Mouse (Mus musculus) fat pad, adult 2 months (tissue): Measurements from ENCODE around the gene Olfr560.

Source experiments
- DNase-seq: peaks from one replicate; pipeline ENCODE4 v3.0.0-alpha.2; 2011; ENCODE audit warnings: low read depth, low spot score; ENCODE audit errors: extremely low read depth

The Olfr560 gene

DNA sequence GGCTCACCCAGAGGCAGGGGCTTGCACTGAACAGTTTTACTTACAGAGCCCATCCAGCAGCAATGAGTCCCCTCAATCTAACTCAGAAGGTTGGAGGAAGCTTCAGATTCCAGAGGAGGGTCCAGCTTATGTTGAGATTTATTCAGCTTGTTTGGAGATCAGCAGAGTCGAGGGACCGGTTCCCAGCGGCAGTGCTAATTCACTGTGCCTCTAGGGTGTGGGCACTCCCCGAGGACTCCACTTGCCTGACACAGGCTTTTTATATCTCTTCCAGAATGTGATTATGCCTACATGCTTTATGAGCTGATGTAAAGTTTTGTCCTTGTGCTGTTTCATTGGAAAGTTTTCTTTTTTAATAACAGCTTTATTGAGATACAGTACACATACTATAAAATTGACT lies at the start of gene Olfr560, which contains the start of gene Olfr78:
TSS of gene Olfr560 (minus strand) at position 101 of the 400 bp plus-strand sequence.
TSS of gene Olfr78 (minus strand) at position 206 of the 400 bp plus-strand sequence.
- DNase-seq: no peak

DNA sequence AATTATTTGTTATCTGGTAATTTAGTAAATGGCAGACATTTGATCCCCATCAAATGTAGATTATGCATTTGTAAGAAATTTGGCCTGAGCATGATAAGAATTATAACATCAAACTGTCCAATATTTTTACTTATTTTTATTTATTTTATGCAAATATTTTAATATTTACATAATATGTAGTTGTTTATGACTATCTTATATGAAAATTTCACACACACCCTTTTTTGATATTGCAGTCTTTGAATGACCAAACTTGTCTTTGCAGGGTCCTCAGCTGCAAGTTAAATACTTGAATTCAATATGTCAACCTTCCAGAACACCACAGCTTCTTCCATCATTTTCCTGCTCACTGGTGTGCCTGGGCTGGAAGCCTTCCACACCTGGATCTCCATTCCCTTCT lies 44.0 kb upstream of the Olfr560 start, which contains the start of gene Olfr564:
TSS of gene Olfr564 (plus strand) at position 301 of the 400 bp plus-strand sequence.
- DNase-seq: no peak

DNA sequence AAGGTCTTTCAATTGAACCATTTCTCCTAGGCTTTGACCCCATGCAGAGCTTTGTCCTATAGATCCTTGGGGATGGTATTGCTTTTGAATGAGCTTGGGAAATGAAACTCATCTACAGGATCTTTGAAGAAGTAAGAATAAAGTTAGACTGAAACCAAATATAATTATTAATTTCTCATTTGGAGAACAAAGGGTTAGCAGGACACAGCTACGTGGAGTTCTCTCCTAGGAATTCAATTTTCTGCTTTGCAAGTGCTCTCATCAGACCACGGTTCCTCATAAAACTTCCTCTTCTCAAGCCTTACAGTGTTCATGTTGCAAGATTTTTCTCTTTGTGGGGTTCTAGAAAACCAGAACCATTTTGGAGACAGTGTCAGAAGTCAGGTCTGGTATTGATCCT lies 11.8 kb upstream of the Olfr560 start, which contains the start of gene Olfr561:
TSS of gene Olfr561 (plus strand) at position 301 of the 400 bp plus-strand sequence.
- DNase-seq: no peak

DNA sequence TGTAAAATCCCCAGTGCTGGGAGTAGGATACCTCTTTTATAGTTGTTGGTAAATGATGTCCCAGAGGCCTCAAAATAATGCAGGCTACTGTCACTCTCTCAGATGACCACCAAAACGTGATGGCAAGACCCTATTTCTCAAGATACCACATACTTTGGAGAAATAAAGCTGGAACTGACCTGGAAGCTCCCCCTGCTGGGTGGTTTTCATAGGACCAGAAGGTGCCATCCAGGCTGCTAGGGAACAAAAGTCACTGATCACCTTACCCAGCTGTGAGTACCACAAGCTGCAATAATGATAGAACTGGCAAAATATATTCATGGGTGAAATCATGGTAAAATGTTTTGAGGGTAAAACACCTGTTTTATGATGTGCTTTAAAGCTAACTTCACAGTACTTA lies 7.1 kb downstream of the Olfr560 start:
- no peak for DNase-seq

DNA sequence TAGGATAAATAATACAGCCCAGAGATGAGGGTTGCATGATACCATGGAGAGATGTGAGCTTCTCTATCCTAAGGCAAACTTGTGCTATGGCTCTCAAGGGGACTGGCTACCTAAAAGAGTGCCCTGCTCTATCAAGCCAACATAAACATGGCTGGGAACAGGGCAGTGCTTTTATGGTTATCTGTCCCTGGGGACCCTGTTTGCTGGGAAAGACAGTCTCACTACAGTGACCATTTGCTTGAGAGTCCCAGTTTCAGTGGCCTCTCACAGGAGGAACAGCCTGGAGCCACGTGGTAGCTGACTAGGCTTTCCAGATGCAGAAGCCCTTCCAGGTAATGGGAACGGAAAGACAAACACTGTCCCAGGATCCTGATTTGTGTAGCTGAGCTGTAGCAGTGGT lies 21.5 kb downstream of the Olfr560 start:
- no peak for DNase-seq

DNA sequence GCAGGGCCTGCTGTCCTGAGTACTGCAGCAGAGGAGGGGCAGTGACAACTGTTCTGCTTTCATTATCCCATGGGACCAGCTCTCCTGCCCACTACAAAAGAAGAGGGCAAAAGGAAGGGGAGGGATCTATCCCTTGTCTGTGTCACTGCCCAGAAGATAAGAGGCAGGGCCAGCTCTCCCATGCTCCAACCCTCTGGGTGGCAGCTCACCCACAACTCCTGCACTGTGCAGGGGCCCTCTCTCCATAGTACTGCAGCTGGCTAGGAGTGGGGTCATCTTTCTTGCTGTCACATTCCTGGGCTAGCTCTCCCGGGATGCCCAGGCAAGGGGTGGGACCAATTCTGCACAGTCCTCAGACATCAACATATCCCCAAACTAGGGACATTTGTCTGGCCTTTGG lies 25.4 kb downstream of the Olfr560 start:
- DNase-seq: no peak

DNA sequence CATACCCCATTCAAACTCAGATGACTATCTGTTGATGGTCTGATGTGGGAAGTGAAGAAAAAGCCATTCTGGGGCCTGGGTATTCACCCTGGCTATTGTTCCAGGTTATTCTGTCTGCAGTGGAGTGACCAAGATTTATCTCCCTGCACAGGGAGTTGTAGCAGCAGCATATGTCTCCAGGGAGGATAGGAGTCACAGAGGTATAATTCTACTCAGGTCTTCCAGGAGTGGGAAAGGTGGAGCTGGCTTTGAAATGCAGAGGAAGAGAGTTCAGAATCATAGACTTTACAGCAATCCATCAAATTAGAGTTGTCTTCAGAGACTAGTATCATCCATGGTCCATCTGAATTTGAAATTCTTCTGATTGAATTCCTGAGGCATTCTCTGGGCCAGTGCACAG lies 31.8 kb downstream of the Olfr560 start, which contains the start of gene Olfr559:
TSS of gene Olfr559 (minus strand) at position 101 of the 400 bp plus-strand sequence.
- no peak for DNase-seq

DNA sequence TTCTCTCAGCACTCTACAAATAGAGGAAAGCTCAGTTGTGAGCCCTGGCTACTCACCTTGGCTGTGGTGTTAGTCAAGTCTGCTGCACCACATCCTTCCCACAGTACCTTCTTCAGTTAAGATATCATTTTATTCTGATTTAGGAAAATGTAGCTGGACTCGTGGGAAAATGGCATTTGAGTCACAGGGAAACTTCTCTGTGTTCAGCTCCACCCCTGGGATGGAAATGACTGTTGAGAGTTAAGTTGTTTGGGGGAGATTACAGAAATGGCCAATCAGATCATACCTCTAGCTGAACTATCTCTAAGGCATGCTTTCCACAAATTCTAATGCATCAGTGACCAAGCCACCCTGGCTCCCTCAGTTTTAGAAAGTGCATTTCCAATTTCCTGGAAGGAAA lies 40.2 kb downstream of the Olfr560 start, which contains the start of gene Olfr33:
TSS of gene Olfr33 (minus strand) at position 101 of the 400 bp plus-strand sequence.
- no peak for DNase-seq

DNA sequence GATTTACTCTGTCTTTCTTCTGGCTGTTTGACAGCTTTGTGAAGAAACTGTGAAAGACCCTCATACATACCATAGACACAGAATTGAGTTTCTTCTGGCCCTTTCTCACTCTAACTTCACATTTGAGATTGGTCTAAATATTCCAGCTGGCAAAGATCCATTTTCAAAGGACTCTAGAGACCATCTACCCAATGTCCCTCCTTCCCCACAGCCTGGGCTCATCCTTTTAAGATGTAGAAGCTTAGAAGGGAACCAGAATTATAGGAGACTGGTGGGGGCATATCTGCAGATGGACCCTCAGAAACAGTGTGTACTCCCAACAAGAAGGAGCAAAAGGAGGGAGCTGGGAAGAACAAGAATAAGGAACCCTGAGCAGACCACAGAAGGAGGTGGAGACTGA lies 57.3 kb downstream of the Olfr560 start, which contains the start of gene Olfr558:
TSS of gene Olfr558 (plus strand) at position 301 of the 400 bp plus-strand sequence.
- DNase-seq: no peak
